Mouse (Mus musculus) heart, postnatal 36 days (tissue): Measurements from ENCODE around the gene Upf3a. TPM values are rescaled to one million over a fixed set of nuclear protein-coding genes. Genes with fewer than 3 reads are reported as not detected.
"Not testable (repeated sequence)": the region's sequence is repeated elsewhere in the genome, so short reads cannot be mapped to it uniquely, and the experiment has no call there.

Experiments used
- DNase-seq, 2 experiments: peaks; one replicate each; pipeline ENCODE4 v3.0.0; 2021 to 2022
- intact Hi-C: fragments of 180-260 bp; cut with DNase I; formaldehyde crosslinking; loops from one replicate; pipeline ENCODE4 v1.15.1; 2025
- total RNA-seq, 2 experiments: library from RNA; stranded (reverse); gene quantifications; 2 replicates each; pipeline ENCODE4 v1.2.3; 2021

Upf3a gene
- total RNA-seq, 2 experiments from 2014 or later = 7.9 to 8.3 TPM

- intact Hi-C loops, DNase-seq: not testable (repeated sequence)
These were observed 52.9 kb downstream of the Upf3a start, which contains the start of gene AF366264 for GRCm38 (mm10) chr8:13838289-13838688. Gene AF366264 (minus strand): TSS chr8:13838389.

DNA sequence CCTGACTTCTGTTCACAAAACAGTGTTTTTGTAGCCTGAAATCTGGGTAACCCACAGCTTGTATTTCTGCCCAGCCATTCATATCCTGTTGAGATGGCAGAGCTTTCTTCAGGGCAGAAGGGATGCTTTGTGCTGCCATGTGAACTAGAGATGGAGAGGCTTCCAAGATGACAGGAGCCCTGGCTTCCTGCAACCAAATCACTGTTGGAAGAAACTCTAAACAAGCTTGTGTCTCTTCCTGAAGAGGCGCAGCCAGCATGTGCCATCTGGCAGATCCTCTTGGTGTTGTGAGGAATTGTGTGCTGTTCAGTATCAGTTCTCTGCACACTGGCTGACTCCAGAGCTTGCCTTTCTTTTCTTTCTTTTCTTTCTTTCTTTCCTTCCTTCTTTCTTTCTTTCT lies 57.9 kb downstream of the Upf3a start:
- intact Hi-C loops, DNase-seq: not testable (repeated sequence)

Other genes with a start within 250 kb of the Upf3a start
- gene 1700029H14Rik, start 223.2 kb upstream of the Upf3a start, total RNA-seq = not detected
- gene Rasa3, start 108.0 kb upstream of the Upf3a start, total RNA-seq = 10 to 100 TPM; 18.0 to 21.1 TPM
- not detected for gene Cfap97d2, start 79.7 kb upstream of the Upf3a start, total RNA-seq
- 10 to 100 TPM; 31.9 to 33.6 TPM for gene Cdc16, start 27.9 kb upstream of the Upf3a start, total RNA-seq
- gene AF366264, start 52.8 kb downstream of the Upf3a start, total RNA-seq = not detected
- gene Champ1, start 84.0 kb downstream of the Upf3a start, total RNA-seq = 1 to 10 TPM; 7.1 to 7.9 TPM
- 10 to 100 TPM; 11.8 to 11.9 TPM for gene Coprs, start 104.7 kb downstream of the Upf3a start, total RNA-seq